Mouse (Mus musculus) liver, adult (tissue): ENCODE measurements at regions not wholly inside any gene's neighbourhood (a gene's known extent, or its start where the extent isn't known, plus 50 kb on each side); places are given as distances from the start of the nearest gene placed in this dataset.

Source experiments
- GATA4 ChIP-seq: IDR thresholded peaks from 2 replicates; pipeline ENCODE4 v1.6.1; 2014; ENCODE audit warnings: mild to moderate bottlenecking, low read length; ENCODE audit not compliant: insufficient replicate concordance

DNA sequence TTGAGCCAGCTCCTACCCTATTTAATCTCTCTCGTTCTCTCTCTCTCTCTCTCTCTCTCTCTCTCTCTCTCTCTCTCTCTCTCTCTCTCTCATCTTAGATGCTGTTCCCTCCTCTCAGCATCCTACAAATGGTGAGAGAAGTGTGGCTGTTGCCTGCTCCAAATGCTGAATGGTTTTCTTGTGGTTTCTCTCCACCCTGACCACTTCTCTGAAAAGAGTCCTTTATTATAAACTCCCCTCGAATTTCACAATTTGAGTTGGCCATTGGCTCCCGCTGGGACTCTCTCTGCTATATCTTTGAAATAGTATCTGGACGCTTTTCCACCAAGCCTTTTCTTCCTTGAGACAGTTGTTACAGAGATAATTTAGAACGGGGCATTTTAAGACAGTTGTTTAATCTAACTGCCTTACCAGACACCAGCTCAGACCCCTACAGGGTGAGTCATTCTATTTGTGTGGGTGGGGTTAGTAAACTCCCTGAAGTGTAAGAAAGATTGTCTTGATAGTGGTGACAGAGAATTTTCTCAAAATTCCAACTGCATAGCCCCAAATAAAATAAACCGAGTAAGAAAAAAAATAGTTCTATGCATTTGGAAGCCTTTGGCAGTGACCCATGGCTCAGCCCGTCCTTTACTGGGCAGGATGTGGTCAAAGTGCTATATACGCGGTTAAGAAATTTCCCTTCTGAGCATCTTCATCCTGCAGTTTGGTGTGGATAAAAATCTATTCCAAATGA lies 58.7 kb upstream of the Ado start:
- TF ChIP-seq GATA4, result no peak

DNA sequence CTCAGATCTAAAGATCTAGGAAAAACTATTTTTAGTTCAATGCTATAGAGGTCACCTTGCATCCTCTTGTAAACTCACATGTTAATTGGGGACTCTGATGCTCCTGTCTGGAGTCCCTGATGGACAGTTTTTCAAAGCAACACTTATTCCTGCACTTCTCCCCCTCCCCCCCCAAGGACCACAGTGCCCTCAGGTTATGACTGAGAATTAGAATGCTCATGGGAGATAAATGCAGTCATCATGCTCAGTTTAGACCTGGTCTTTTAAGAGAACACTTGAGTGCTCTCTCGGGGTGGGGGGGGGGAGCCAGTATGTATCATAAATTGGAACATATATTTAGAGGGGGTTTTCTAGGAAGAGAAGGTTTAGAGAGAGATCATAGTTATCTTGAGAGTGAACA lies 58.0 kb upstream of the Ado start:
- TF ChIP-seq GATA4, result no peak

DNA sequence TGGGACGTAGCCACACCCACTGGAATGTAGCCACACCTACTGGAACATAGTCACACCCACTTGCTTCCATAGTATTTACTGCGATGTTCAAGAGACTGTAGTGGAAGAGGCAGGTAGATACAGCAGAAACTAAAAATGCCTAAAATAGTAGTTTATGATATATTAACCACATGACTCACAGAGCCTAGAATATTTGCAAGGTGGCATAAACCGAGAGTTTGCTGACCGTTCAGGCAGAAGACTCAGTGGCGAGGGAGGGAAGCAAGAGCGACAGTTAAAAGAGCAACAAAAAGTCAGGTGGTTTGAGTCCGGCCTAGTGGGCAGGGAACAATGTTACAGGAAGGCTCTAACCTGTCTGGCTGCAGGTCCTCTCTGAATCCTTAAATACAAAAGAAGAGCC lies 50.6 kb upstream of the Ado start:
- TF ChIP-seq GATA4, result no peak

DNA sequence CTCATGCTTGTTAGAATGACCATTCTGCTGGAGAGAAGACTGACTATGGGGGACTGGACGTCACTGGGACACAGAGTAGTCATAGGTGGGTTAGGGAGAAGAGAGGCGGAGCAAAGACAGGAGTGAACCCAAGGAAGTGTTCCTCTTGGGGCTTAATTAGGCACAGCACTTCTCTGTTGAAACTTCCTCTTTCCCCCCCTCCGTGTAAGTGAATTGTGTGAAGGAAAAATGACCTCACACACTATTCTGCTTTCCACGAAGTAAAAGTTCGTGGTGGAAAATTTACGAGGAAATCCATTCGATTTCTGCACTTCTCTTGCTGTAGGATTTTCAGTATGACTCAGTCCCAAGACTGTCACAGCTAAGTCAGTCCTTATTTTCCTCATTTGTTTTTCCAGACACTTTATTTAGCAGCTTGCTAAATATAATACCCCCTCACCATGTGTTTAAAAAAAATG lies 49.9 kb upstream of the Ado start:
- no peak for TF ChIP-seq GATA4
